Mouse (Mus musculus): Measurements from ENCODE around the gene Acacb. TPM values are rescaled to one million over a fixed set of nuclear protein-coding genes. Genes with fewer than 3 reads are reported as not detected.
A peak's percentile ranks its signal among the peaks of the same experiment; 100 is the strongest.

Gene Acacb
- total and polyA plus RNA-seq, 3 experiments: 0.43 to 2.6 (median 0.76) TPM

DNA sequence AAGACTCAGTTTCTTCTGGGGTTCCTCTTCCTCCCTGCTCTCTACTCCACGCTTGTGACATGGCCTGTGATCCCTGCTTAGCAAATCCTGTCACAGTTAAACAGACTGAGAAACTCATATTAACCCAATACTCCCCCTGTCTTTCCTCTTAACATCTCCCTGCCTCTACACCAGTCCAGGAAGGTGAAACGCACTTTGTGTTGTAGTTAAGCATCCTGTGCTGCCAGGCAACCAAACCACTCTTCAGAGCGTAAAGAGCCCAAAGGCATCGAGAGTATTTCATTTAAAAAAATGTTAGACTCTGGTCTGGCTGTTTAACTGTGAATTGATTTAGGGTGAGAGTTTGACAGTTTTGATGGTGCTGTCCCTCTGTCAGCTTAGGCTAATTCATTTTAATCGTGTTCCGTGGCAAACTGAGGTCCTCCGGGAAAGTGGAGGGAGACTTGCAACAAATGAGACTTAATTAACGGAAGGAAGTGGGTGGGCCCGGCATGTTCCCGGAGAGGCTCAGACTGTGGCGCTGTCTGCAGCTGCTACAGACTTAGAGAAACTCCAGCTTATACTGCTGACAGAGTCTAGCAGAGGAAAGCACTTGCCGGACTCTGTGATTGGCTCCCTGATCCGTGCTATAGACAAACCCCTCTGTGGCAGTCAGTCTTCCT lies 52.9 kb downstream of the Acacb start:
- Histone ChIP-seq H3K4me1 (ENCODE audit: insufficient read depth, low read depth, low read length) (no peaks in the 10 kb centered on the region), H3K27me3 (ENCODE audit: insufficient read depth, low read length) (peaks cover 6% of the 10 kb centered on the region; the same call in 1 of the 2 replicates), H3K9me3 (replicated peaks) (no peaks in the 10 kb centered on the region), H3K4me3 (ENCODE audit: low read depth, low read length) (no peak overlapping the region), H3K36me3 (replicated peaks) (no peaks in the 10 kb centered on the region)
- ATAC-seq (ENCODE audit: extremely low read depth, insufficient number of reproducible peaks, low FRiP score, poor library complexity, severe bottlenecking) (no peak), DNase-seq (ENCODE audit: low spot score) (no peak)
- TF ChIP-seq TAL1 (conservative IDR thresholded peaks at IDR 0.05; ENCODE audit: low read depth, low read length) (no peak), POLR2AphosphoS5 (IDR thresholded peaks at IDR 0.05; ENCODE audit: insufficient replicate concordance, low read depth, low read length) (no peak), CTCF (IDR thresholded peaks at IDR 0.05; ENCODE audit: low read depth, low read length) (no peak), GATA2 (IDR thresholded peaks at IDR 0.05; ENCODE audit: borderline replicate concordance, low read depth, low read length) (no peak), GATA1 (IDR thresholded peaks at IDR 0.05; ENCODE audit: borderline replicate concordance, low read length) (no peak)

DNA sequence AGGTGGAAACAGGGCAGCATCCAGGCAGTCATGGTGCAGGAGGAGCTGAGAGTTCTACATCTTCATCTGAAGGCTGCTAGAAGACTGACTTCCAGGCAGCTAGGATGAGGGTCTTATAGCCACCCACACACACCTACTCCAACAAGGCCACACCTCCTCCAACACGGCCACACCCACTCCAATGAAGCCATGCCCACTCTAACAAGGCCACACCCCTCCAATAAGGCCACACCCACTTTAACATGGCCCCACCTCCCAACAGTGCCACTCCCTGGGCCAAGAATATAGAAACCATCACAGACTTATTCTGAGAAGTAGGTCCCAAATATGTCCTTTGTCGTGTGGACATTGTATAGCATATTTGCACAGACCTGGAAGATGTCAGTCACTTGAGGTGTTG lies 59.8 kb downstream of the Acacb start:
- Histone ChIP-seq H3K4me3 (ENCODE audit: low read depth, low read length) (no peak overlapping the region), H3K27me3 (ENCODE audit: insufficient read depth, low read length) (peaks cover 5% of the 10 kb centered on the region; the same call in 1 of the 2 replicates), H3K36me3 (replicated peaks) (no peaks in the 10 kb centered on the region), H3K4me1 (ENCODE audit: insufficient read depth, low read depth, low read length) (no peaks in the 10 kb centered on the region), H3K9me3 (replicated peaks) (no peaks in the 10 kb centered on the region)
- DNase-seq (ENCODE audit: low spot score): no peak
- ATAC-seq (ENCODE audit: extremely low read depth, insufficient number of reproducible peaks, low FRiP score, poor library complexity, severe bottlenecking): no peak
- TF ChIP-seq GATA2 (IDR thresholded peaks at IDR 0.05; ENCODE audit: borderline replicate concordance, low read depth, low read length): no peak
- TF ChIP-seq CTCF (IDR thresholded peaks at IDR 0.05; ENCODE audit: low read depth, low read length): no peak
- no peak for TF ChIP-seq POLR2AphosphoS5 (IDR thresholded peaks at IDR 0.05; ENCODE audit: insufficient replicate concordance, low read depth, low read length)
- TF ChIP-seq TAL1 (conservative IDR thresholded peaks at IDR 0.05; ENCODE audit: low read depth, low read length): no peak
- no peak for TF ChIP-seq GATA1 (IDR thresholded peaks at IDR 0.05; ENCODE audit: borderline replicate concordance, low read length)

DNA sequence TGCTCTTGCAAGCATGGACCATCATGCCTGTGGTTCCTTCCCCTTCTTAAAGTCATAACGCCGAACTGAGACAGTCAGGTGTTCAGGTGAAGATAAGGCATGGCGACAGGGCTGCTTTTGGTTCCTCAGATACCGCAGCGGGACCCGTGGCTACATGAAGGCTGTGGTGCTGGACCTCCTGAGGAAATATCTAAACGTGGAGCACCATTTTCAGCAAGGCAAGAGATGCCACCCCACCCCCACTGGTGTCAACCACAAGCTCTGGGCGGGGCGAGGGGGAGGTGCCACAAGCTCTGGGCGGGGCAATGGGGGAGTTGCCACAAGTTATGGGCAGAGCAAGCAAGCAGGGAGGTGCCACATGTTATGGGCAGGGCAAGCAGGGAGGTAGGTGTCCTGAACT lies 66.8 kb downstream of the Acacb start:
- H3K36me3 ChIP-seq (replicated peaks): no peaks in the 10 kb centered on the region
- peaks cover 5% of the 10 kb centered on the region; the same call in 1 of the 2 replicates for H3K27me3 ChIP-seq (ENCODE audit: insufficient read depth, low read length)
- no peaks in the 10 kb centered on the region for H3K9me3 ChIP-seq (replicated peaks)
- H3K4me3 ChIP-seq (ENCODE audit: low read depth, low read length): peak overlapping the region; percentile 30; the same call in 1 of the 2 replicates
- TF ChIP-seq TAL1 (conservative IDR thresholded peaks at IDR 0.05; ENCODE audit: low read depth, low read length): no peak
- no peak for TF ChIP-seq GATA2 (IDR thresholded peaks at IDR 0.05; ENCODE audit: borderline replicate concordance, low read depth, low read length)
- no peak for TF ChIP-seq CTCF (IDR thresholded peaks at IDR 0.05; ENCODE audit: low read depth, low read length)
- no peak for TF ChIP-seq GATA1 (IDR thresholded peaks at IDR 0.05; ENCODE audit: borderline replicate concordance, low read length)
- no peak for TF ChIP-seq POLR2AphosphoS5 (IDR thresholded peaks at IDR 0.05; ENCODE audit: insufficient replicate concordance, low read depth, low read length)
- H3K4me1 ChIP-seq (ENCODE audit: insufficient read depth, low read depth, low read length): peaks cover 11% of the 10 kb centered on the region
- ATAC-seq (ENCODE audit: extremely low read depth, insufficient number of reproducible peaks, low FRiP score, poor library complexity, severe bottlenecking) (no peak), DNase-seq (ENCODE audit: low spot score) (peak; percentile 17)

DNA sequence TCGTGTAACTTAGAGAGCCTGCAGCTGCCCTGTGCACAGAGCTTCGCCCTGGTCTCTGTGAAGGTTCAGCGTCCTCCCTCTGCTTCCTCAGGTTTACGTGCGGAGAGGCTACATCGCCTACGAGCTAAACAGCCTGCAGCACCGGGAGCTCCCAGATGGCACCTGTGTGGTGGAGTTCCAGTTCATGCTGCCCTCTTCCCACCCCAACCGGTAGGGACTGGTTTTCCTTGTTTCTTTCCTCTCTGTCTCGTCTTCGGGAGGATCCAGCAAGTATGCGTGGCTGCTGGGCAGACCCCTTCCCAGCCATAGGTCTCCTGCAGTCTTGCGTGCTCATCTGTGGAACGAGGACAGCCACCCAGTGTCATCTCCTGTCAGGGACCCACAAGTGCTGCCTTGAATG lies 72.4 kb downstream of the Acacb start:
- Histone ChIP-seq H3K27me3 (ENCODE audit: insufficient read depth, low read length) (no peaks in the 10 kb centered on the region; the same call in 1 of the 2 replicates), H3K4me1 (ENCODE audit: insufficient read depth, low read depth, low read length) (peaks cover under 1% of the 10 kb centered on the region; the same call in 1 of the 2 replicates), H3K9me3 (replicated peaks) (peaks cover 1% of the 10 kb centered on the region; the same call in 1 of the 2 replicates), H3K4me3 (ENCODE audit: low read depth, low read length) (no peak overlapping the region), H3K36me3 (replicated peaks) (no peaks in the 10 kb centered on the region)
- DNase-seq (ENCODE audit: low spot score): no peak
- TF ChIP-seq GATA2 (IDR thresholded peaks at IDR 0.05; ENCODE audit: borderline replicate concordance, low read depth, low read length) (no peak), POLR2AphosphoS5 (IDR thresholded peaks at IDR 0.05; ENCODE audit: insufficient replicate concordance, low read depth, low read length) (no peak), CTCF (IDR thresholded peaks at IDR 0.05; ENCODE audit: low read depth, low read length) (no peak), TAL1 (conservative IDR thresholded peaks at IDR 0.05; ENCODE audit: low read depth, low read length) (no peak), GATA1 (IDR thresholded peaks at IDR 0.05; ENCODE audit: borderline replicate concordance, low read length) (no peak)
- no peak for ATAC-seq (ENCODE audit: extremely low read depth, insufficient number of reproducible peaks, low FRiP score, poor library complexity, severe bottlenecking)

DNA sequence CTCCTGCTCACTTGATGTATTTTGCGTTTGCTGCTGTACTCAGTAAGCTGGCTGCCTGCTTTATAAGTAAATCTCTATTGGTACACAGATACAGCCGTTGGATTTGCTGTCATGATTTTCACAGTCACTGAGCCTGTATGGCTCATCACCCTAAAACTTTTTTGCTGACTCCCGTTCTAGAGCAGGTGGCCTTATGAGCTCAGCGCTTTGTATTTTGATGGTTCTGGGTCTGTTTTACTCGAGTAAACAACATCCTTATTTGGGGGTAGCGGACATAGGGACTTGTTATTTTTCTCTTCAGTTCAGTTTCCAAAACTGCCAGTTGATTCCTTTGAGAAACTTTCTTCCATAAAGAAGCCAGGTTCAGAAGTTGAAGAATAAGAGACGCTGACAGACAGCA lies 79.7 kb downstream of the Acacb start:
- no peaks in the 10 kb centered on the region for H3K36me3 ChIP-seq (replicated peaks)
- peaks cover 5% of the 10 kb centered on the region; the same call in 1 of the 2 replicates for H3K27me3 ChIP-seq (ENCODE audit: insufficient read depth, low read length)
- H3K4me1 ChIP-seq (ENCODE audit: insufficient read depth, low read depth, low read length): no peaks in the 10 kb centered on the region
- H3K9me3 ChIP-seq (replicated peaks): peaks cover 19% of the 10 kb centered on the region
- no peak overlapping the region for H3K4me3 ChIP-seq (ENCODE audit: low read depth, low read length)
- no peak for ATAC-seq (ENCODE audit: extremely low read depth, insufficient number of reproducible peaks, low FRiP score, poor library complexity, severe bottlenecking)
- no peak for DNase-seq (ENCODE audit: low spot score)
- TF ChIP-seq GATA1 (IDR thresholded peaks at IDR 0.05; ENCODE audit: borderline replicate concordance, low read length) (no peak), CTCF (IDR thresholded peaks at IDR 0.05; ENCODE audit: low read depth, low read length) (no peak), GATA2 (IDR thresholded peaks at IDR 0.05; ENCODE audit: borderline replicate concordance, low read depth, low read length) (no peak), TAL1 (conservative IDR thresholded peaks at IDR 0.05; ENCODE audit: low read depth, low read length) (no peak), POLR2AphosphoS5 (IDR thresholded peaks at IDR 0.05; ENCODE audit: insufficient replicate concordance, low read depth, low read length) (no peak)

DNA sequence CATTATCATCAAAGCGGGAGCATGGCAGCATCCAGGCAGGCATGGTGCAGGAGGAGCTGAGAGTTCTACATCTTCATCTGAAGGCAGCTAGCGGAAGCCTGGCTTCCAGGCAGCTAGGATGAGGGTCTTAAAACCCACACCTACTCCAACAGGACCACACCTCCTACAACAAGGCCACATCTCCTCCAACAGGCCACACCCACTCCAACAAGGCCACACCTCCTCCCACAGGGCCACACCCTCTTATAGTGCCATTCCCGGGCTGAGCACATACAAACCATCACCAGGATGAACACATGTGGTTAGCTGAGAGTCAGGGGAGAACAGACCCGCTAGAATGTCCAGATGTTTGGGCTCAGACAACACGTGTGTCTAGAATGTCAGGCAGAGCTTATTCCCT lies 82.6 kb downstream of the Acacb start:
- no peaks in the 10 kb centered on the region for H3K4me1 ChIP-seq (ENCODE audit: insufficient read depth, low read depth, low read length)
- H3K36me3 ChIP-seq (replicated peaks): no peaks in the 10 kb centered on the region
- peaks cover 5% of the 10 kb centered on the region; the same call in 1 of the 2 replicates for H3K27me3 ChIP-seq (ENCODE audit: insufficient read depth, low read length)
- DNase-seq (ENCODE audit: low spot score): no peak
- H3K4me3 ChIP-seq (ENCODE audit: low read depth, low read length): no peak overlapping the region
- peaks cover 17% of the 10 kb centered on the region for H3K9me3 ChIP-seq (replicated peaks)
- no peak for ATAC-seq (ENCODE audit: extremely low read depth, insufficient number of reproducible peaks, low FRiP score, poor library complexity, severe bottlenecking)
- TF ChIP-seq POLR2AphosphoS5 (IDR thresholded peaks at IDR 0.05; ENCODE audit: insufficient replicate concordance, low read depth, low read length) (no peak), GATA1 (IDR thresholded peaks at IDR 0.05; ENCODE audit: borderline replicate concordance, low read length) (no peak), TAL1 (conservative IDR thresholded peaks at IDR 0.05; ENCODE audit: low read depth, low read length) (no peak), CTCF (IDR thresholded peaks at IDR 0.05; ENCODE audit: low read depth, low read length) (no peak), GATA2 (IDR thresholded peaks at IDR 0.05; ENCODE audit: borderline replicate concordance, low read depth, low read length) (no peak)

Data from G1E (cell line).